Mouse (Mus musculus): ENCODE data around the gene Naga.

DNA sequence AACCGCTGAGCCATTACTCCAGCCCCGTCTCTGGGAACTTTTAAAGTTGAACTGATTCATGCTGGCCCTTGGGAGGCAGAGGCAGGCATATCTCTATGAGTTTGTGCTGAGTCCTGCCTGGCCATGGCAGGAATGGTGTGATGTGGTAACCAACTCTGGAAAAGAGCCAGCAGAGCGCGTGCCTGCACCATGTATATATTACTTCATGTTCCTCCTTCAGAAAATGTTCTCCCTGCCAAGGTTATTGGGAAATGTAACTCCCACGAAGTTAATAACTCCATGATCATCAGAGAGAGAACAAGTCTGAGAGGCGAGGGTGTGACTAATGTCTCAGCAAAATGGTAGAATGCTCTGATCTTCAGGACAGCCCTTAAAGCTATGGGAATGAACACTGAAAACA is 20.9 kb downstream of the Naga start:
- TF ChIP-seq TAL1 (conservative IDR thresholded peaks at IDR 0.05; ENCODE audit: low read depth, low read length) (no peak), CTCF (IDR thresholded peaks at IDR 0.05; ENCODE audit: low read depth, low read length) (no peak), GATA1 (IDR thresholded peaks at IDR 0.05; ENCODE audit: borderline replicate concordance, low read length) (no peak)
